Mouse (Mus musculus) v-Abl transformed pro-B cells (cell line): ENCODE measurements around the gene Pparg.

ENCODE experiments used
- in situ Hi-C, 2 experiments: fragments of 400-800 bp; cut with MboI; formaldehyde crosslinking; loops; one replicate each; pipeline ENCODE4 v1.15.1; 2025; ENCODE audit not compliant: unreplicated experiment in 2 of 2

Pparg gene

GRCm38 (mm10) chr6:115349641-115350464, 10.9 kb upstream of the Pparg start:
- in situ Hi-C loops, result no loop called here

- in situ Hi-C loops, result no loop called here
Measured at GRCm38 (mm10) chr6:115361606-115362462, 1.1 kb downstream of the Pparg start.

- in situ Hi-C loops, result no loop called here
Measured at GRCm38 (mm10) chr6:115366869-115367610, 6.3 kb downstream of the Pparg start.

- in situ Hi-C loops, result no loop called here
Measured at GRCm38 (mm10) chr6:115374871-115375852, 14.4 kb downstream of the Pparg start.

- in situ Hi-C loops, result no loop called here
Measured at GRCm38 (mm10) chr6:115380596-115380995, 19.8 kb downstream of the Pparg start.

- in situ Hi-C loops, result no loop called here
Measured at GRCm38 (mm10) chr6:115382712-115383111, 22.0 kb downstream of the Pparg start.

GRCm38 (mm10) chr6:115389945-115390540, 29.3 kb downstream of the Pparg start:
- in situ Hi-C loops, result no loop called here

GRCm38 (mm10) chr6:115396911-115397310, 36.2 kb downstream of the Pparg start:
- in situ Hi-C loops, result no loop called here

GRCm38 (mm10) chr6:115404354-115404753, 43.6 kb downstream of the Pparg start:
- in situ Hi-C loops, result no loop called here

- in situ Hi-C loops, result no loop called here
Measured at GRCm38 (mm10) chr6:115411477-115411876, 50.7 kb downstream of the Pparg start.

- in situ Hi-C loops, result no loop called here
Measured at GRCm38 (mm10) chr6:115418171-115418570, 57.4 kb downstream of the Pparg start.

- in situ Hi-C loops, result no loop called here
Measured at GRCm38 (mm10) chr6:115418964-115419363, 58.2 kb downstream of the Pparg start.

- in situ Hi-C loops, result no loop called here
Measured at GRCm38 (mm10) chr6:115420963-115421362, 60.2 kb downstream of the Pparg start.

GRCm38 (mm10) chr6:115421665-115422064, 60.9 kb downstream of the Pparg start:
- in situ Hi-C loops, result no loop called here

GRCm38 (mm10) chr6:115424433-115424832, 63.7 kb downstream of the Pparg start:
- in situ Hi-C loops, result no loop called here

GRCm38 (mm10) chr6:115432726-115433125, 72.0 kb downstream of the Pparg start:
- in situ Hi-C loops, result no loop called here

- in situ Hi-C loops, result no loop called here
Measured at GRCm38 (mm10) chr6:115434054-115434453, 73.3 kb downstream of the Pparg start.

- in situ Hi-C loops, result no loop called here
Measured at GRCm38 (mm10) chr6:115434816-115435215, 74.1 kb downstream of the Pparg start.

- in situ Hi-C loops, result no loop called here
Measured at GRCm38 (mm10) chr6:115440231-115441006, 79.7 kb downstream of the Pparg start.
